Mouse (Mus musculus) MEL (cell line): ENCODE measurements around the gene Fryl. TPM values are rescaled to one million over a fixed set of nuclear protein-coding genes. Genes with fewer than 3 reads are reported as not detected.

ENCODE experiments used
- DNase-seq: peaks from one replicate; pipeline ENCODE4 v3.0.0; 2011; ENCODE audit warnings: low read depth, low spot score
- H3K27ac ChIP-seq: 2 replicates; pipeline ENCODE4 v1.5.1; 2012; ENCODE audit warnings: low read depth, mild to moderate bottlenecking, control low read depth, low read length, moderate library complexity; ENCODE audit not compliant: control insufficient read depth
- H3K27me3 ChIP-seq, 2 experiments: fragments of 150-350 bp in 1 of 2; sonication (generic) in 1 of 2; 2 replicates each; pipeline ENCODE4 v1.6.1; 2012; ENCODE audit warnings: low read length in 2 of 2, mild to moderate bottlenecking in 2 of 2, improper control_type of control experiment in 1 of 2, moderate library complexity in 1 of 2; ENCODE audit not compliant: insufficient read depth in 2 of 2, control insufficient read depth in 1 of 2
- H3K36me3 ChIP-seq, 2 experiments: 2 replicates each; pipeline ENCODE4 v1.6.1; 2012 to 2014; ENCODE audit warnings: low read length in 2 of 2, improper control_type of control experiment in 1 of 2, inconsistent platforms in 1 of 2, mild to moderate bottlenecking in 1 of 2; ENCODE audit not compliant: insufficient read depth in 2 of 2, control insufficient read depth in 1 of 2
- H3K4me1 ChIP-seq, 2 experiments: fragments of 150-350 bp in 1 of 2; sonication (generic) in 1 of 2; 2 replicates each; pipeline ENCODE4 v1.6.1; 2012; ENCODE audit warnings: low read length in 2 of 2, improper control_type of control experiment in 1 of 2, mild to moderate bottlenecking in 1 of 2; ENCODE audit not compliant: insufficient read depth in 2 of 2, control insufficient read depth in 1 of 2
- H3K4me3 ChIP-seq, 2 experiments: fragments of 150-350 bp in 1 of 2; sonication (generic) in 1 of 2; 2 replicates each; pipeline ENCODE4 v1.5.1; 2012; ENCODE audit warnings: low read depth in 2 of 2, low read length in 2 of 2, mild to moderate bottlenecking in 2 of 2, moderate library complexity in 2 of 2, control low read depth in 1 of 2, improper control_type of control experiment in 1 of 2; ENCODE audit not compliant: control insufficient read depth in 1 of 2, insufficient read depth in 1 of 2
- H3K79me2 ChIP-seq: 2 replicates; pipeline ENCODE4 v1.6.1; 2012; ENCODE audit warnings: mild to moderate bottlenecking, low read length, moderate library complexity; ENCODE audit not compliant: control insufficient read depth, poor library complexity, insufficient read depth
- H3K9ac ChIP-seq: 2 replicates; pipeline ENCODE4 v1.6.1; 2012; ENCODE audit warnings: low read depth, mild to moderate bottlenecking, control low read depth, low read length, moderate library complexity; ENCODE audit not compliant: control insufficient read depth, poor library complexity, severe bottlenecking
- H3K9me3 ChIP-seq: fragments of 150-350 bp; sonication (generic); replicated peaks from 2 replicates; pipeline ENCODE4 v1.6.1; 2012; ENCODE audit warnings: mild to moderate bottlenecking, low read length, improper control_type of control experiment, moderate library complexity; ENCODE audit not compliant: insufficient read depth
- E2F4 ChIP-seq: IDR thresholded peaks from 2 replicates; pipeline ENCODE4 v1.6.1; 2011; ENCODE audit warnings: low read depth, low read length, improper control_type of control experiment, borderline replicate concordance
- EP300 ChIP-seq, 2 experiments: IDR thresholded peaks; 2 replicates each; pipeline ENCODE4 v1.6.1; 2011; ENCODE audit warnings: improper control_type of control experiment in 2 of 2, low read length in 2 of 2, low read depth in 1 of 2, mild to moderate bottlenecking in 1 of 2
- ETS1 ChIP-seq: IDR thresholded peaks from 2 replicates; pipeline ENCODE4 v1.6.1; 2012; ENCODE audit warnings: low read depth, mild to moderate bottlenecking, inconsistent platforms, low read length, improper control_type of control experiment, moderate library complexity
- GATA1 ChIP-seq: IDR thresholded peaks from 2 replicates; pipeline ENCODE4 v1.6.1; 2011; ENCODE audit warnings: low read depth, low read length, improper control_type of control experiment
- JUND ChIP-seq: IDR thresholded peaks from 2 replicates; pipeline ENCODE4 v1.6.1; 2011; ENCODE audit warnings: low read depth, mild to moderate bottlenecking, improper control_type of control experiment, low read length
- MAFK ChIP-seq: IDR thresholded peaks from 2 replicates; pipeline ENCODE4 v1.6.1; 2011; ENCODE audit warnings: low read depth, mild to moderate bottlenecking, low read length, improper control_type of control experiment, borderline replicate concordance
- MYC ChIP-seq: IDR thresholded peaks from 2 replicates; pipeline ENCODE4 v1.6.1; 2011; ENCODE audit warnings: low read depth, mild to moderate bottlenecking, low read length, improper control_type of control experiment, moderate library complexity
- NELFE ChIP-seq: IDR thresholded peaks from 2 replicates; pipeline ENCODE4 v1.6.1; 2011; ENCODE audit warnings: low read depth, low read length, improper control_type of control experiment
- NRF1 ChIP-seq: IDR thresholded peaks from 2 replicates; pipeline ENCODE4 v1.6.1; 2014; ENCODE audit warnings: low read depth, mild to moderate bottlenecking, inconsistent platforms, low read length, improper control_type of control experiment, moderate library complexity; ENCODE audit not compliant: poor library complexity, insufficient read depth, severe bottlenecking
- RCOR1 ChIP-seq: IDR thresholded peaks from 2 replicates; pipeline ENCODE4 v1.6.1; 2012; ENCODE audit warnings: low read depth, mild to moderate bottlenecking, inconsistent platforms, low read length, improper control_type of control experiment
- TBP ChIP-seq: IDR thresholded peaks from 2 replicates; pipeline ENCODE4 v1.8.0; 2011; ENCODE audit warnings: low read depth, low read length, improper control_type of control experiment
- TCF12 ChIP-seq: IDR thresholded peaks from 2 replicates; pipeline ENCODE4 v1.6.1; 2014; ENCODE audit warnings: low read depth, mild to moderate bottlenecking, inconsistent platforms, low read length, improper control_type of control experiment, moderate library complexity
- UBTF ChIP-seq: IDR thresholded peaks from 2 replicates; pipeline ENCODE4 v1.6.1; 2012; ENCODE audit warnings: low read depth, mild to moderate bottlenecking, inconsistent platforms, low read length, improper control_type of control experiment, moderate library complexity, borderline replicate concordance; ENCODE audit not compliant: insufficient read depth
- USF2 ChIP-seq, 2 experiments: IDR thresholded peaks; 2 replicates each; pipeline ENCODE4 v1.6.1; 2011 to 2012; ENCODE audit warnings: improper control_type of control experiment in 2 of 2, low read length in 2 of 2, borderline replicate concordance in 1 of 2, inconsistent platforms in 1 of 2, low read depth in 1 of 2, mild to moderate bottlenecking in 1 of 2; ENCODE audit not compliant: insufficient read depth in 1 of 2
- ZC3H11A ChIP-seq: IDR thresholded peaks from 2 replicates; pipeline ENCODE4 v1.6.1; 2012; ENCODE audit warnings: low read depth, mild to moderate bottlenecking, inconsistent platforms, low read length, improper control_type of control experiment
- ZKSCAN1 ChIP-seq: IDR thresholded peaks from 2 replicates; pipeline ENCODE4 v1.6.1; 2012; ENCODE audit warnings: low read depth, mild to moderate bottlenecking, inconsistent platforms, low read length, improper control_type of control experiment, moderate library complexity
- polyA plus RNA-seq, 2 experiments: library from polyadenylated mRNA; stranded (reverse) in 1 of 2; unstranded in 1 of 2; fragments of >175 nt in 1 of 2; fragments of >200 nt in 1 of 2; gene quantifications; 2 replicates each; pipeline versions ENCODE4 v1.2.1 to v1.2.4; 2012; ENCODE audit warnings: low replicate concordance in 2 of 2, low read depth in 1 of 2; ENCODE audit not compliant: insufficient read length in 2 of 2, insufficient read depth in 1 of 2, missing spikeins in 1 of 2
- total RNA-seq: library from RNA; depleted of rRNA; stranded (reverse); fragments of 300-350 nt; gene quantifications from 2 replicates; pipeline ENCODE4 v1.2.3, GENCODE M21; 2012

Fryl gene
- total and polyA plus RNA-seq, 3 experiments, result 18.8 to 188 (median 39.7) TPM

DNA sequence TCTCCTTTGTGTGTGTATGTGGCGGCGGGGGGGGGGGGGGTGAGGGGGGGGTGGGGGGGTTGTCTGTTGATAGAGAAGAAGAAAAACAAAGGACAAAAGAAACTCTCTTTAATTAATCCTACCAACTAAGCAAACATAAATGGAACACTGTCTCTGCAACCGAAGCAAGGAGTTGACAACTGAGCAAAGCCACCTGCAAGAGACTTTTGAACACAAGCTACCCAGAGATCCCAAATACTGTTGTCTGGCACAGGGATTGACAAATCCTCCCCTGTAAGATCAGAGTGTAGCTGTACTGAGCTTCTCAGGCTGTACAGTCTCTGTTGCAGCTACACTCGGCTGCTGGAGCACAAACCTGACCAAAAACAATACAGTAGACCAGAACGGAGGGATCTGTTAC lies 7.7 kb upstream of the Fryl start:
- no peak overlapping the region for H3K4me3 ChIP-seq
- no peak overlapping the region for H3K9ac ChIP-seq
- DNase-seq, result no peak
- no peaks in the 10 kb centered on the region for H3K9me3 ChIP-seq
- no peaks in the 10 kb centered on the region for H3K4me1 ChIP-seq
- no peak for TF ChIP-seq UBTF
- no peak for TF ChIP-seq ZC3H11A
- TF ChIP-seq MAFK, result no peak
- no peak for TF ChIP-seq GATA1
- no peak for TF ChIP-seq ZKSCAN1
- TF ChIP-seq JUND, result no peak
- TF ChIP-seq NRF1, result no peak
- no peak for TF ChIP-seq USF2 (IDR thresholded peaks at IDR 0.05; ENCODE audit: borderline replicate concordance in 1 of 2, insufficient read depth in 1 of 2, low read depth in 1 of 2, low read length in 2 of 2)
- no peak for TF ChIP-seq NELFE
- no peak for TF ChIP-seq TCF12
- no peak for TF ChIP-seq E2F4
- no peak for TF ChIP-seq MYC
- no peak for TF ChIP-seq RCOR1
- TF ChIP-seq TBP, result no peak
- no peak overlapping the region for H3K27ac ChIP-seq
- H3K79me2 ChIP-seq, result no peaks in the 10 kb centered on the region
- no peaks in the 10 kb centered on the region for H3K36me3 ChIP-seq
- no peaks in the 10 kb centered on the region for H3K27me3 ChIP-seq

DNA sequence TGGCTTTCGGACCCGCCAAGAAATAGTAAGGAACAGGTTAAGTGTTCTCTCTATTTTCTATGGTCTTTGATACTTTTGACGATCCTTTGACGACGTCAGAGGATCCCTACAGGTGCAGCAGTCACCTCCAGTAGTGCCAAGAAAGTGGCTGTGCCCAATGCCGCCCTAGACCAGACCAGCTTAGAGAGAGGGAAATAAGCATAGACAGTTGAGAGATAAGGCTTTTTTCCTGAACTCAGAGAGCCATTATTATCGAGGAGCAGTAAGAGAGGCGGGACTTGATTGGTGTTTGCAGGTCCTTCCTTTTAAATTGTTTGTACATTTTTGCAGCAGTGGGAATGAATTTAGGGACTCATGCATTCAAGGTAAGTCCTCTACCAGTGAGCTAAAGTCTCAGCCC lies 1.3 kb upstream of the Fryl start:
- H3K4me3 ChIP-seq, result peak overlapping the region; percentile 48 to 59
- H3K27me3 ChIP-seq, result no peaks in the 10 kb centered on the region
- peak in 1 of 2 experiments; percentile 52; a peak in 2 of 4 replicates for TF ChIP-seq EP300 (IDR thresholded peaks at IDR 0.05; ENCODE audit: low read depth in 1 of 2, low read length in 2 of 2)
- TF ChIP-seq NELFE, result peak; percentile 29; the same call in 1 of the 2 replicates
- TF ChIP-seq MAFK, result no peak
- TF ChIP-seq TBP, result peak; percentile 72
- no peak for TF ChIP-seq USF2 (IDR thresholded peaks at IDR 0.05; ENCODE audit: borderline replicate concordance in 1 of 2, insufficient read depth in 1 of 2, low read depth in 1 of 2, low read length in 2 of 2)
- TF ChIP-seq NRF1, result no peak
- TF ChIP-seq TCF12, result peak; percentile 30; the same call in 1 of the 2 replicates
- TF ChIP-seq ETS1, result peak; percentile 44; the same call in 1 of the 2 replicates
- peak; percentile 76 for TF ChIP-seq GATA1
- H3K9me3 ChIP-seq, result no peaks in the 10 kb centered on the region
- H3K9ac ChIP-seq, result peak overlapping the region; percentile 72
- peak; percentile 74 for DNase-seq
- H3K79me2 ChIP-seq, result peaks cover 24% of the 10 kb centered on the region
- H3K27ac ChIP-seq, result peak overlapping the region; percentile 97
- peaks cover 14 to 19% of the 10 kb centered on the region in 2 experiments for H3K4me1 ChIP-seq
- peaks cover 0 to 21% of the 10 kb centered on the region in 2 experiments; a peak in 2 of 4 replicates for H3K36me3 ChIP-seq
